Mouse (Mus musculus): ENCODE results near the gene Inpp5f.
"Not testable (repeated sequence)": the region's sequence is repeated elsewhere in the genome, so short reads cannot be mapped to it uniquely, and the experiment has no call there.

Inpp5f gene

DNA sequence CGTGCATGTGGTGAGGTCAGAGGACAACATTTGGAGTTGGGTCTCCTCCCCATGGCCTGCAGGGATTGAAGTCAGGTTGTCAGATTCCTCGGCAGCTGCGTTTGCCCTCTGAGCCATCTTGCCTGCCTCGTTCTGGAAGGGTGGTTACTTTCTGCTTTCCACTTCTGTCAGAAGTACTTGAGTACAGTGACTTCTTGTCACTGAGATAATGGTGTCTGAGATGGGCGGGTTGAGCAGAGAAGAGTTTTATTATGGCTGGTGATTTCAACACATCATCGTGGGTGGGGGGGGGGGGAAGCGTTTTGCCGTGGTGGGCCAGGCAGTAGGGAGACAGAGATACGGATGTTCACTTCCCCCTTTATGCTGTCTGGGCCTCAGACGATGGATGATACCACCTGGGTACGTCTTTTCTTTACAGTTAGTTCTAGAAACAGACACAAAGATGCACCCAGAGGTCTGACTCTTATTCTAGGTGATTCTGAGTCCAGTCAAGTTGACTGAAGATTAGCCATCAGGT is 53.8 kb downstream of the Inpp5f start:
- no peak for DNase-seq (ENCODE audit: low spot score)

DNA sequence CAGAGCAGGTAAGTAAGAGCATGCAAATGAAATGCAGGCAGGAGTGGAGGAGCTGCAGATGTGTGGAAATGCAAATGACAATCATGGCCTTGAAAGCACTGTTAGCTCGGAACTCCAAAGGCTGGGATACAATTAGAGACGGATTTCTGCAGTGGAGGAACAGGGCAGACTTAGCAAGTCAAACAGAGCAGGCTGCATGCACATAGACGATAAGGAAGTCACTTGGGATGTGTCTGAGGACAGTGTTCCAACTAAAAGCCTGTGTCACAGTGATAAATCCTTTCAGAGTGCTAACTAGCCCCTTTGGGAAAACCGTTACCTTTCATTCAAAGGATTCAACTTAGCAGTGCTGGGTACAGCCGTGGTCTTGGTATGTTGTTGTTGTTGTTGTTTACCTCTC is 56.7 kb downstream of the Inpp5f start:
- DNase-seq (ENCODE audit: low spot score), result no peak

DNA sequence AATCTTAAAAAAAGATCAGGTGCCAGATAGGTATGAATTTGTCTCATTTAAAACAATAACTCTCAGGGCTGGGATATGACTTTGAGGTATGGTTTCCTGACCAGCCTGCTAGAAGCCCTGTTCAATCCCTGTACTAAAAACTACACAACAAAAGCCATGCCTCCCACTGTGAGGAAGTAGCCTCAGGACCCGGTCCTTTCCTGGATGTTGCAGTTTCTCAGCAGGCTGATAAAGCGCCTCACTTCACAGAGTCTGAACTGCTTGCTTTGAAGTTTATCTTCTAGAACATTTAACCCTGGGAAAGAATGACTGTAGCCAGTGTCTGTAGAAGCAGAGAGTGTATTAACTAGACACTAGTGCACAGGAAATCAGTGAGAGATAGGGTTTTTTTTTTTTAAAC is 57.7 kb downstream of the Inpp5f start:
- DNase-seq (ENCODE audit: low spot score), result no peak

DNA sequence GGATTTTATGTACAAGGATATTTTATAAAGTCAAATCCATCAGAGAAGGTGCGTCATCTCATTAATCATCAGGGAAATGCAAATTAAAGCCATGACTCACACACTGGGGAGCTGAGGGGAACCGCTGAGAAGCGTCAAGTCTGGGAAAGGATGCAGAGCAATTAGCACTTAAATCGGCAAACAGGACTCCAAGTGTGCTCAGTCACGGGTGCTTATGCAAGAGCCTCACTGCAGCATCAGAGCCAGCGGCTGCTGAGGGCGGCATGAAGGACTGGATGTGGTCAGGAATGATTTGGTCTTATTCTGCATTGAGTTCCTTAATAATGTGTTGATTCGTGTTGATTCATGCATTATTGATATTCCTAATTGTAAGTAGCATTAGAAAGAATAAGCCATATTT is 60.8 kb downstream of the Inpp5f start:
- DNase-seq (ENCODE audit: low spot score), result no peak

DNA sequence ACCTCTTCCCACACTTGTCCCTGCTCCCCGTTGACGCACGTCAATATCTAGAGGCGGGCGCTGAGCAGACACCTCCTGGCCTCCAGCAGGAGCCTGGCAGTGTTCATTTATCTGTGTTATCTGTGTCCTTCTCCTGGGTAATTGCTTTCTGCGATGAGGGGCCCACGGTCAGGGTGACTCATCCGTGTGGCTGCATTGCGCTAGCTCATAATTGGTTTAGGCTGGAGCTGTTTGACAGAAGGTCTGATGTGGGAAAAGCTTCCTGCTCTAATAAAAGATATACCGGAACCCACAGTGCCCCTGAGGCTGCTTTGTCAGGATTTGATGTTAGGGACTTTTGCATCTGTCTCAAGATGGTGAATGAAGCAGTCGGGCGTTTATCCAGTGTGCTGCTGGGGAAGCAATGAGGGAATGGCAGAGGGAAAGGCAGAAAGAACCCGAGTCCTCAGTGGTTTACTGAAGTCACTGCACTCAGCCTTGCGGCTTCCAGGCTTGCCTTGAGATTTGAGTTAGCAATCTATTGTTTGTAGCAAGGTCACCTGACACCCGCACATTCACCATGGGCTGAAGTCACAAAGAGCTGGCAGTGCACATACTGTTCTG is 61.4 kb downstream of the Inpp5f start:
- peak; percentile 12 for DNase-seq (ENCODE audit: low spot score)

DNA sequence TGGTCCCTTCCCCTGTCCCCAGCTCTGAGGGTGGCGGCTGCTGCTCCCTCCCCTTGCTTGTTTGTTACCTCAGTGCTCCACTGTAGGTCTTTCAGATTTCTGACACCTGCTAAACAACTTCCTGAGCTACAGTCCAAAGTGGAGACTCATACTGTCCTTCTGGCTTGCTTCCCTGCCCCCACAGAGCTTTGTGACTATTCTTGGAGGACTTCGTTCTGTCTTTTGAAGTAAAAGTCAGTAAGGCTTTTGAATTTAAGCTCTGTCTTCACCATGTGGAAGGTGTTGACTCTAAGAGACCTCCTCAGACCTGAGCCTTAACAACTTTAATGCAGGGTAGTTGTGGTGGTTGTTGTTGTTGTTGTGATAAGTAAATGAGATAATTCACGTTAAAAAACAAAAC is 67.4 kb downstream of the Inpp5f start:
- DNase-seq (ENCODE audit: low spot score), result no peak

DNA sequence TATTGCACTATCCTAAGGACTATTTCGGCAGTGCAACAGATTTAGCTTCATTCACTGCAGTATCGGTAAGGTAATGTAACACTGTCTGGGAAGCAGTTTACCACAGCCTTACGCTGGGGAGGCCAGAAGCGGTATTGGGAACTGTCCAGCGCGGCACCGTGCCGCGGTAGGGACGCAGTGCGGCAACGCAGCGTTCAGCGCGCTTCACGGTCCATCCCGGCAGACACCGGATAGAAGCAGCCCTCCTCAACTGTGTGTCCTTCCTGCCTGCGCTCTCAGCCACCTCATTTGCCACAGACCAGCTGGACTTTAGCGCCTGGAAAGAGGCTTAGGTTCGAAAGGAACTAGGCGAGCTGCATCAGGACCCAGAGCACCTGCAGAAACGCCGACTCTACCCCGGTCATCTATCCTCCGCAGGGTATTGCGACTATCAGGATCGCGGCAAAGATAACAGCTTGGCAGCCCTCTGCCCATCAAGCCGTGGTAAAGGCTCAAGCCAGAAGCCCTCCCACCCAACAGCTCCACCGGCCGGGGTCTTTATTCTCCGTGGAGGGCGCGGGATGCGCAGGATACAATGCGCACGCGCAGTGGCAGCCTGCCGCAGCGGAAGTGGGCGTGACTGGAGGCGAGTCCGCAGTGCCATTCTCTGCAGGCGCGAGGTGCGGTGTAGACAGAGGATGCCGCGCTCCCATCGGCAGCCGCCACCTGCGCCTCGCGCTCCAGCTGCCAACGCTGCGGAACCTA is 76.9 kb downstream of the Inpp5f start:
- DNase-seq (ENCODE audit: low spot score), result peak; percentile 29

DNA sequence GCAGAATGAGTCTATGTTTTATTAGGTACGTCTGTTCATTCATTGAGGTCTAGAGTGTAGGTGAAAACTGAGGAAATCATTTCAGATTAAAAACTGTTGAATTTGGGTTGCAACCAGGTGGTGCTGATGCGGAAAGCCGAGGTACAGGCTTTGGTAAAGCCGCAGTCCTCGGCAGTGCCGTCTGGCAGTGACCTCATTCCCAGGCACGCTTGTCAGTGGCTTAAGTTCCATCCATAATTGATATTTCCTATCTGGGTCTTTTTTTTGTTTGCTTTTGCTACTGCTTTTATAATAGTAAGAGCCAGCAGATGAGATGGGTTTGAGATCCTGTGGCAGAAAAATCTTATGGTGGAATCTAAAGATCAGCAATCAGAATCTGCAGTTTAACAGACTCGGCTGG is 78.2 kb downstream of the Inpp5f start:
- DNase-seq (ENCODE audit: low spot score), result no peak

DNA sequence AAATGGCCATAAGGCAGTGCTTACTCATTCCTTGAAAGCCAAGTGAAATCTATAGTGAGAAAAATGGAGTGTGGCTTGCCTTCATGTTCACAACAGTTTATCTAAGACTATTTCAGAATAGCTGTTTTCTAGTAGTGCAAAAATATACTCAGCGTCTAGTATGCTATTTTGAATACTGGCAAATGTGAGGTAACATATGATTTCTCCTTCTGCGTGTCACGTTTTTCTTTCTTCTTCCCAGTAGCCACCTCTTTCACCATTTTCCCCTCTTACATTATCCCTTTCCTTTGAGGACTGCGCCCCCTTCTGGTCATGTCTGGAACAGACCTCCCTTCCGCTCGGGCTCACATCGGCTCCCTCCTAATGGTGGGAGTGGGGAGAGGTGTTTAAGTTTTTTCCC is 78.9 kb downstream of the Inpp5f start:
- peak; percentile 92 for DNase-seq (ENCODE audit: low spot score)

DNA sequence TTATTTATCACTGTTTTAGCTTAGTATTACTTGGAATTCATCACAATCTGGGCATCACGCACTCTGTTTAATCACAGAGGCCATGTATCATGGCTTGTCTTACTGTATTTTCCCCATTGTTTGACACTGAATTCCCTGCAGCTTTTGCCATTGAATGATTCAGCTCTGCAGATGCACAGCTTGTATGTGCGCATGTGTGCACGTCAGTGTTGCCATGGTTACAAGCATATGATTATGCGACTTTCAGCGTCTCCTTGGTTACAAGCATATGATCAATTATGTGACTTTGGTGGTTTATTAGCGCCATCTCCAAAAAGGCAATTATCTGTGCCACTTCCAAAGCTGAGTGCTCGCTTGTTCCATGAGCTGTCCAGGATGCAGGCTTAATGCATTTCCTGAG is 79.7 kb downstream of the Inpp5f start:
- DNase-seq (ENCODE audit: low spot score), result no peak

GRCm38 (mm10) chr7:128692163-128692562 is 81.0 kb downstream of the Inpp5f start:
- DNase-seq (ENCODE audit: low spot score), result no peak

- no peak for DNase-seq (ENCODE audit: low spot score)
Measured at GRCm38 (mm10) chr7:128694848-128695247, 83.7 kb downstream of the Inpp5f start.

DNA sequence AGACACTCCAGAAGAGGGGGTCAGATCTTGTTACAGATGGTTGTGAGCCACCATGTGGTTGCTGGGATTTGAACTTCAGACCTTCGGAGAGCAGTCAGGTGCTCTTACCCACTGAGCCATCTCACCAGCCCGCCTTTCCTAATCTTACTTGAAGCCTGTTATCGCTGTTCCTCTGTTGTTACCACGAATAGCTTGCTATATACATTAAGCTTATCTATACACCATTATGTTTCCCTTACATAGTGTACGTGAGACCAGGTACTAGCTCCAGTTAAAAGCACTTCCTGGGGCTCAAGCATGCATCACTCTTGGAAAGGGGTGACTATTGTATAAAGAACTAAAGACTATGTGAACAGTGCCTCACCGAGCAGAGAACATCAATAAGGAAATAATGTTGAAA is 88.8 kb downstream of the Inpp5f start:
- not testable (repeated sequence) for DNase-seq (ENCODE audit: low spot score)

DNA sequence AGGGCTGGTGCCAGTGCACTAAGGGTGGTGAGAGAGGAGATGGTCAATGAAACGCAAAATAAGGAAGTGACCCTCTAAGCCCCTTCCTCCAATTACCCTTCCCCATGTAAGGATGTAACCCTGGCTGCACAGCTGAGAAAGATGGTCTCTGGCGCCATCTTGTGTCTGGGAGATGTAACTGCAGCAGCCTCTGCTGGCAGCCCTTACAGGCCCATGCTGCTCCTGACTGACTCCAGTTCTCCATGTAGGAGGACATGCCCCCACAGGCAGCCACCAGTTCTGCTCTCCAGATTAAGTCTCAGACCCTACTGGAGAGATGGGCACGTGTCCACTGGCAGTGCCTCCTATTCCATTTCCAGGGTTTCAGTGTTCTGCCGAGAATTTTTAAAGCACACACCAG is 94.6 kb downstream of the Inpp5f start:
- peak; percentile 68 for DNase-seq (ENCODE audit: low spot score)

DNA sequence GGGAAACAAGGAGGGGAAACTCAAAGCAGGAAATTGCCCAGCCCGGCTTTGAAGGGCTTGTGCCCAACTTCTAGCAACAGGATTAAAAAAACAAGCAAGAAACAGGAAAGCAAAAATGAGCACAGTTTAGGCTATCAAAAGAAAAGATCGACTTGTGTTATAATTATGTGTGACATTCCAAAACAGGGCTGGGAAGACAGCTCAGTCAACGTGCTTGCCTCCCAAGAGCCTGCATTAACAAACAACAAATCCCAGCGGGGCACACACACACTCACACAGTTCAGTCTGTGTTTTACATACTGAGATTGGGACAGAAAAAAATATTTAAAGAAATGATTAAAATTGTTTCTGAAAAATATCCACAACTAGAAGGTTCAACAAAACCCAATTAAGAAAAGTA is 106.9 kb downstream of the Inpp5f start:
- DNase-seq (ENCODE audit: low spot score), result no peak

DNA sequence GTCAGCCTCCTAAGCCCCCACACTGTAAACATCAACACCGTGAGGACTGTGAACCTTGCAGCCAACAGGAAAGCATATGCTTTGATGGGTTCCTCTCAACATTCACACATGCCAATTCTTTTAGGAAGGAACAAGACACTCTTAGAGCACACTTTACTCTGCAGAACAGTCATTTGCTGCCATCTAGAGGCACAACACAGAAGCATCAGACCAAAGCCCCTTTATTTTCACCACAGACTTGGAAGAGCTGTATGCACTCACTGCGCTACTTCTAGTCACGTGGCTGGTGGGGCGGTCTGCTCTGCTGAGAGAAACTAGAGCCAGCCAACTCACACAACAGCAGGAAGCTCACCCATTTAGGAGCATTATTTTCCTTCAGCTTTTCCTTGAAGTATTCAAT is 113.6 kb downstream of the Inpp5f start:
- peak; percentile 47 for DNase-seq (ENCODE audit: low spot score)

- no peak for DNase-seq (ENCODE audit: low spot score)
Measured at GRCm38 (mm10) chr7:128725189-128725588, 114.1 kb downstream of the Inpp5f start.

DNA sequence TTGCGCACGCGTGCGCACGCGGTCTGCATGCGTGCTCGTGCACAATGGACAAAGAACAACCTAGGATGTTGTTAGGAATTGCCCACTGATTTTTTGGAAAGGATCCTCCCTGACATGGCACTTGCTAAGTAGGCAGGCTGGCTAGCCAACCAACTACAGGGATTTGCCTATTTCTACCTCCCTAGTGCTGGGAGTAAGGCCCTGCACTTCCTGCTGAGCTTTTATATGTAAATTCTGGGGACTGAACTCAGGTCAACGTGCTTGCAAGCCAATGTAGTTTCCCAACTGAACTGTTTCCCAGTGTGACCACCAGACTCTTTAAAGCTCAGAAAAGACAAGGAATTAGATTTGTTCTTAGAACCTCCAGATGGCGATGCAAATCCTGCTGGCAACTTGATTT is 115.9 kb downstream of the Inpp5f start:
- no peak for DNase-seq (ENCODE audit: low spot score)

DNA sequence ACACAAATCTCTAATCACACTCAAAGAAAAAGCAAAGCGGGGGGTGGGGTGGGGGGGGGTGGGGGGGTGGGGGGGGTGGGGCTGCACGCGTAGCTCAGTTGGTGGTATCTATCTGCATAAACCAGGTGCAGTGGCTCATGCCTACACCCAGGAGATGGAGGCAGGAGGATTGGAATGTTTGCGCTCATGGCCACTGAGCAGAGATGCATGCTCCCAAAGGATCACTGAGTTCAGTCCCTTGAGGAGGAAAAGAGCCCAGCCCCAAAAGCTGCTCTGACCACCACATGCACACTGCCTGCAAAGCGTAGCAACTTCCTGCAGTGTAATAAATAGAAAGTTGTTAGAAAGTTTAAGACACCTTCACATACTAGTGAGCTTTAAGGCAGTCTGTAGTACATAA is 116.6 kb downstream of the Inpp5f start:
- no peak for DNase-seq (ENCODE audit: low spot score)

GRCm38 (mm10) chr7:128728738-128729137 is 117.6 kb downstream of the Inpp5f start:
- DNase-seq (ENCODE audit: low spot score), result no peak

GRCm38 (mm10) chr7:128731585-128731984 is 120.5 kb downstream of the Inpp5f start:
- no peak for DNase-seq (ENCODE audit: low spot score)

- DNase-seq (ENCODE audit: low spot score), result no peak
Measured at GRCm38 (mm10) chr7:128738041-128738440, 126.9 kb downstream of the Inpp5f start.

DNA sequence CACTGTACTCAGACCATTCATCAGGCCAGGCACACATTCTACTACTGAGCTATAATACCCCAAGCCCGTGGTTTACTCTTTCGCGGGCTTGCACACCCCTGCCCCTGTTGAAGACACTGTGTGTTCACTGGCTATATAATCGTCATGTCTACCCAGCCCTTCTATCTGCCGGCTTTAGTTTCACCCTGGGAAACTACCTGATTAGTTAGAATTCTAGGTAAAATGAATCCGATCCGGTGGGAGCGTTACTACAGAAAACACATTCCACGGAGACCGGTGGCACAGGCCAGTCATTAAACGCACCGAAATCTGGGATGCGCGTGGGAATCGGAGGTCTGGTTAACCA is 128.0 kb downstream of the Inpp5f start:
- DNase-seq (ENCODE audit: low spot score), result no peak
